Mouse (Mus musculus): ENCODE data around the gene Vps51.
A peak's percentile ranks its signal among the peaks of the same experiment; 100 is the strongest.

Gene Vps51

GRCm38 (mm10) chr19:6079983-6080480, 3.0 kb upstream of the Vps51 start, which contains the start of gene Tmem262:
Gene Tmem262, plus strand, starts transcription at chr19:6080033.
- DNase-seq (ENCODE audit: low spot score in 2 of 2): no peak

DNA sequence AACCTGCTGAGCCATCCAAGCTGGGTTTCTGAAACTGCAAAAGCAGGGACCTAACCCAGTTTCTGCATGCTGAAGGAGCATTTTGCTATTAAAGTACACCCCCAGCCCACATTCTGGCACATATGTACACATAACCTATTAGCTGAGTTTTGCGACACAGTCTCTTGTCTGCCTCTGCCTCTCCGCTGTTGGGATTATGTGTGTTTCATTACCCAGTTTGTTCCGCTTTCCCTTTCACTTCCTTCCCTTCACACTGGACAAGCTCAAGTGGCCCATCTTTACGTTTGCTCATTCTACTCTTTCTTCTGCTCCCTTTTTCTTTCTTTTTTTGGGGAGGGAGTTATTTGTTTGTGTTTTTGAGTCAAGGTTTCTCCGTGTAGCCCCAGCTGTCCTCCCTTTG, 3.1 kb downstream of the Vps51 start:
- no peak for DNase-seq (ENCODE audit: low spot score in 2 of 2)

DNA sequence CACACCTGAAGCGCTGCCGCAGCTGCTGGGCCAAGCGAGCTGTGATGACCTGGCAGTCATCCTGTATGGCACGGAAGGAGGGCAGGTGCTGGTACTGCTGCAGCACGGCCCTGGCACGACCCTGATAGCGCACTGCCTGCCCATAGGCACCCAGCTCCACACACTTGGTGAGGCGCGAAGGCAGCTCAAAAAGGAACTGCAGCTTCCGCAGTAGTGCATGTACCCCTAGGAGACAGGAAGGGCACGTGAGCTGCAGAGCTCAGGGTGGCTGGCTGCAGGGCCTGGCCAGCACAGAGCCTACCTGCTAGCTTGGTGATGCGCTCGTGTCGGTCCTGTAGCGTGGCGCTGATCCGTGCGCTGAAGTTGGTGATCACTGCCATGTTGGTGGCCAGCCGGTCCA, 5.8 kb downstream of the Vps51 start:
- no peak for DNase-seq (ENCODE audit: low spot score in 2 of 2)

DNA sequence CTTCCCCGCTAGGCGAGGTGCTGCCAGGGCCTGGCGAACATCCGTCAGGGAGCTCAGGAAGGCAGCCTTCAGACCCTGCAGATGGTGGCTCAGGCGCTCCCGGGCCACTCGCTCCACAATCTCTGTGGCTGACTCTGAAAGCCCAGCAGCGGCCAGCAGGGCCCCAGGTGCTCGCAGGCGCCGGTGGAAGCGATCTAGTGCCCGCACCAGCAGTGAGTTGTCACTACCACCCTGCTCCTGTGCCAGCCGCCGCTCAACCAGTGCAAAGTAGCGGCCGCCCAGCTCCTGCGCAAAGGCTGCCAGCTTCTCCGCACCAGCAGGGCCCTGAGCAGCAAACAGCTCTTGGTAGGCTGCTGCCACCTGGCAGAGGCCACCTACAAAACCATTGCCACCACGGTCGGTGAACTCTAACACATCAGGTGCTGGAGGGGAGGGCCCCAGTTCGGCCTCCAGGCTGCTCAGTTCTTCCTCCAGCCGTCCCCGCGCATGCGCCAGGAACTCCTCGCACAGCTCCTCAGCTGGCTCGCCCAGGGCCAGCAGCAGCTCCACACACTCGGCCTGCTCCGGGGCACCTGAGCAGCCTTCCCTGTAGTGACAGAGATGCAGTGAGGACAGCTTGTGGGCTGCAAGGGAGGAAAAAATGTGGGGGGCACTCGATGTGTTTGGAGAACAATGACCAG, 6.3 kb downstream of the Vps51 start:
- DNase-seq (ENCODE audit: low spot score in 2 of 2): no peak

- DNase-seq (ENCODE audit: low spot score in 2 of 2): no peak
These were observed 7.2 kb downstream of the Vps51 start for GRCm38 (mm10) chr19:6069851-6070250.

GRCm38 (mm10) chr19:6068951-6069350, 8.1 kb downstream of the Vps51 start:
- no peak for DNase-seq (ENCODE audit: low spot score in 2 of 2)

GRCm38 (mm10) chr19:6067724-6068415, 9.2 kb downstream of the Vps51 start, which contains the start of gene Tm7sf2:
Gene Tm7sf2, minus strand, starts transcription at chr19:6068373.
- DNase-seq (ENCODE audit: low spot score in 2 of 2): peak; percentile 81 to 82

GRCm38 (mm10) chr19:6067011-6067723, 9.9 kb downstream of the Vps51 start:
- peak; percentile 76 to 82 for DNase-seq (ENCODE audit: low spot score in 2 of 2)

DNA sequence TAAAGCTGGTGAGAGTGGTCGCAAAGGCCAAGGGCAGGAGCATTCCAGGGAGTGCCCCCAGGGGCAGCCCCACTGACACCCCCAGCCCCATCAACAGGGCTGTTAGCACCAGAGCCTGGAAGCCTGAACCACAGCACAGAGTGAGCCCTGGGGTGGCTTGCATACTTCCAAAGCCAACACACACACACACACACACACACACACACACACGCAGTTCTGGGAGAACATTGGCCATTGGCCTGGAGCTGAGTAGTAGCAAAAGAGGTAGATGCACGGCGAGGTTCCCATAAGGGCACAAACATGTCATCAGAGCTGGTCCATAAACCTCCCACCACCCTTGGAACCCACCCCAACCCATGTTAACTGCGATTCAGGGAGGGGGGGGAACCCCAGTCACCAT, 10.5 kb downstream of the Vps51 start:
- no peak for DNase-seq (ENCODE audit: low spot score in 2 of 2)

DNA sequence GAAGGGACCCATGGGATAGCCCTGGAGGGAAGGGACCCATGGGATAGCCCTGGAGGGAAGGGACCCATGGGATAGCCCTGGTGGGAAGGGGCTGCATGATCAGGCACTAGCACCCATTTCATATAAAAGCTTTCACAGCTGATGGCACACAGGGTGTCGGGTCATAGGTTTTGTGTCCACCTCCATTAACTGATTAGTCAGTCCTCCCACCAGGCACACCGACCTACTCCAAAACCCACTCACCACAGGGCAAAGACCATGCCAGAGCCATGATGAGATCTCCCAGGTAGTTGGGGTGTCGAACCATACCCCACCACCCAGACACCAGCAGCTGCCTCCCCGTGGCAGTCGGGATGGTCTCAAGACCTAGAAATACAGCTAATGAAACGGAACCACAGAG, 13.9 kb downstream of the Vps51 start:
- no peak for DNase-seq (ENCODE audit: low spot score in 2 of 2)

DNA sequence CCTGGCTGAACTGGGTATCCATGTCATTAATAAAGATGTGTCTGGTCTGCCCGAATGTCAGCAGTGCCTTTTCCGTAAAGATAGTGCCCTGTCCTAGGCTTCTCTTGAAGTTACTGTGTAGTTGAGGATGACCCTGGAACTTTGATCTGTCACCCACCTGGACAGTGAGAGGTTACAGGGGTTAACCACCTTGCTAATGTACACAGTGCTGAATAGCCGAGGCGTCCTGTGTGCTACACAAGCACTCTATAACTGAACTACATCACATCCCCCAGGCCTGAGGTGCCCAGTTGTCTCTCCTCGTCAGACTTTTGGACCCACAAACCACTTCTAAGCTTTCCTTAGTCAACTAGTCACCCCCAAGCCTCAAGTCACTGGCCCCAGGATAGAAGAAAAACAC, 14.6 kb downstream of the Vps51 start:
- DNase-seq (ENCODE audit: low spot score in 2 of 2): no peak

GRCm38 (mm10) chr19:6061641-6062302, 15.3 kb downstream of the Vps51 start:
- peak in 1 of 2 experiments; percentile 25 for DNase-seq (ENCODE audit: low spot score in 2 of 2)

- peak; percentile 92 to 95 for DNase-seq (ENCODE audit: low spot score in 2 of 2)
These were observed 16.0 kb downstream of the Vps51 start, which contains the start of gene Znhit2 for GRCm38 (mm10) chr19:6061021-6061533. Gene Znhit2, plus strand, starts transcription at chr19:6061192.

DNA sequence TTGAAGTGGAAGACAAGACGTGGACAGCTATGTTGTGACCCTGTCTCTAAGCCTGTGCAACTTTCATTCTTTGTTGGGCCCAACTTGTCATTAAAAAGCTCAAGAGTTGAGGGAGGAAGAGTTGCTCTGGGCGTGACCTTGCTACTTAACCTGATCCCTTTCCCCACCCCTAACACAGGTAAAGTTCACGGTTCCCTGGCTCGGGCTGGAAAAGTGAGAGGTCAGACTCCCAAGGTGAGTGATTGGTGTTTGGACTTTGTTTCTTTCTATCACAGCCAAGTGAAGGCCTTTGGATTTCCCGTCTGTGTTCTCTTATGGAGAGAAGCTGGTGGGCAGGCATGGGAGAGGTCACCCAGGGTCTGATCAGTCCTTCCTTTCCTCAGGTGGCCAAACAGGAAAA, 18.1 kb downstream of the Vps51 start:
- no peak for DNase-seq (ENCODE audit: low spot score in 2 of 2)

- DNase-seq (ENCODE audit: low spot score in 2 of 2): no peak
These were observed 18.5 kb downstream of the Vps51 start for GRCm38 (mm10) chr19:6058513-6058912.

DNA sequence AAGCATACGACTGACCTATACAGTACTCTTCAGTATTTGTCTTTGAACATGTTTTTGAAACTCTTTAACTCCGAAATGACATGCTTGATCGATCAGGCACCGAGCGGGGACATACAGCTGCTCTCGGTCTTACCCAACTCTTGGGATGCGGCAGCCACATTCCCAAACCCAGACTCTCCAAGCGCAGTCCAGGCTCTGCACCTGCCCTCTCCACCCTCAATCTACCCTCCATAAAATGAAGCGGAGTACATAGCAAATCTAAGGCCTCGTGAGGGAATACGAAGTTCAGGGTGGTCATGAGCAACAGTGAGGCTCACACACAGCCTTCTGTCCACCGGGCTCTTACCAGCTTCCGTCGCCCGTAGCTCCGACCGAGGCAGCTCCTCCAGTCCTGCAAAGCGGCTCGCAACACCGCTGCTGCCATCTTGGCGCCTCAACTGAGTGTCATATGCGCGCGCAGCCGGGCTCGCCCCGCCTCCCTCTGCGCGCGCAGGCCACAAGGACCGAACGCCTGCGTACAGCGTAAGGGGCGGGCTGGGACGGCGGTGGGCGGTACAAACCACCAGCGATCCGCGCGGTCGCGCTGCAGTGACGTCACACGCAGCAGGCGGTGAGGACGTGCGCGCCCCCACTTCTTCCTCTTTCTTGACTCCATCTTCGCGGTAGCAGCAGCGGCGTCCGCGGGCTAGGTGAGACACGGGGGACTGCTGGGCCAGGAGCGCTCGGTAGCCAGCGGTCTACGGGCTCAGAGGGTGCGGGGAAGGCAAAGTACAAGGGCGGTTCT, 19.5 kb downstream of the Vps51 start, which contains the start of the genes Mrpl49 and Fau:
Gene Mrpl49, minus strand, starts transcription at position 473 of the 784 bp plus-strand sequence.
Gene Fau, plus strand, starts transcription at position 532 of the 784 bp plus-strand sequence.
- peak; percentile 99 for DNase-seq (ENCODE audit: low spot score in 2 of 2)

DNA sequence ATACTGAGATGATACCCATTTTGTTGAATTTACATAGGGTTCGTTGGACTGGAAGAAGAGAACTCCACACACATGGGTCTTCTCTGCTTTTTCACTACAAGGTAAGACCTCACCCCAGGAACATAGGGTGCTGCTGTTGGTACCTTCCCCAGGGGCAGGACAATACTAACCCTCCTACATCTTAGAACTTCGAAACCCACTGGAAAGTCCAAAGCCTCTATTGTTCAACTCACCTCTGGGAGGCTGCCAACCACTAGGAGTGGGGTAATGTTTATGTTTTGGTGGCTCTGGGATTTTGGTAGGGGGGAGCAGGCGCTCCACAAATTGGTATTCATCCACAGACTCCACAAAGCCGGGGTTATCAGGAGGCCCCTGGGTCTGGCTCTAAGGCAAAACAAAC, 20.3 kb downstream of the Vps51 start:
- DNase-seq (ENCODE audit: low spot score in 2 of 2): no peak

- DNase-seq (ENCODE audit: low spot score in 2 of 2): no peak
These were observed 22.7 kb downstream of the Vps51 start for GRCm38 (mm10) chr19:6054296-6054695.

DNA sequence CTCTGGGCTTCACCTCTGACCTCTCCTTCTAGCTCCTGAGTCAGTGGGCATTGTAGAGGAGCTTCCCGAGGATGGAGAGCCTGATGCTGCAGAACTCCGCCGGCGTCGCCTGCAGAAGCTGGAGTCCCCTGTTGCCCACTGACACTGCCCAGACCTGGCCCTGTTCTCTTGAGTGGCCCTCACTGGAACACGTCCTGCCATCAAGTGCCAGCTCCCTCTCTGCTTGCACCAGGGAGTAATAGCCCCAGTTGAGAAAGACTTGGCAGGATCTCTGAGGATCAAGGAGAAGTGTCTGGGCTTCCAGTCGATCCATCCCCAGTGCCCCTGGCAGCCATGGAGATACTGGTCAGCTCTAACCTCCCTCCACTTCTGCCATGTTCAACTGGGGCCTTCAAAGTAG, 24.5 kb downstream of the Vps51 start:
- DNase-seq (ENCODE audit: low spot score in 2 of 2): no peak

DNA sequence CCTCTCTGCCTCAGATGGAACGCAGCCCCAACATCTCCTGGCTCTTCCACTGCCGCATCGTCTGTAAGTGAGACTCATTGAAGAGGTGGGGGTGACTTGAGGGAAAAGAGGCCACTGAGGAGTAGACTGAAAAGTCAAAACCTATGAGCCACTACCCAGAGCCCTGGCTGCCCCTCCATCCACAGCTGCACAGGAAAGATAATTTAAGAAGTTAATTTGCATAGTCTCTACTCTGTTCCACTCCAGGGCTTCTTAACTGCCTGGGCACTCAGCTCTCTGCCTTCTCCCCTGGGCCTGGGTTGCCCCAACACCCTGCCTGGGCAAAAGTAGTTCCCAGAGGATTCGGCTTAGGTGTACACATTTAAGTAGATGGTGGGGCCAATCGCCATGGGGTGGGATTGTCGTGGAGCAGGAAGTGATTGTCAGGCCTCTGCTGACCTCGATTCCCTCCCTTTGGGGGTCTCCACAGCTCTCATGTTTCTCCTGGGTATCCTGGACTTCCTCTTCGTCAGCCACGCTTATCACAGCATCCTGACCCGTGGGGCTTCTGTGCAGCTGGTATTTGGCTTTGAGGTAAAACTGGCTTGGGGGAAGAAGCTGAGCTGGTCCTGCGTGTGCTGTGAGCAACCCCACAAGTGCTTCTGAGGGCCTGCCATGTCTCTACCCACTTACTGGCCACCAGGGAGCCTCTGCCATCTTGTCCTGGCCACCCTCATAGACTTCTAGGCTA, 28.2 kb downstream of the Vps51 start:
- DNase-seq (ENCODE audit: low spot score in 2 of 2): no peak

Measured in right cerebral cortex, postnatal 36 days (tissue).